Mouse (Mus musculus) splenic B cell, adult 2 months (primary cell): ENCODE measurements around the gene Tmem38b.
"Not testable (repeated sequence)": the region's sequence is repeated elsewhere in the genome, so short reads cannot be mapped to it uniquely, and the experiment has no call there.

Experiments used
- DNase-seq: peaks from one replicate; pipeline ENCODE4 v3.0.0-alpha.2; 2011; ENCODE audit warnings: low read depth, low spot score
- H3K27me3 ChIP-seq: 2 replicates; pipeline ENCODE4 v1.6.1; 2012; ENCODE audit warnings: mild to moderate bottlenecking, low read length, moderate library complexity, mixed read lengths; ENCODE audit not compliant: control insufficient read depth, poor library complexity, insufficient read depth, severe bottlenecking
- H3K36me3 ChIP-seq: 2 replicates; pipeline ENCODE4 v1.6.1; 2012; ENCODE audit warnings: mild to moderate bottlenecking, low read length, moderate library complexity, mixed read lengths; ENCODE audit not compliant: control insufficient read depth, poor library complexity, insufficient read depth, severe bottlenecking

Tmem38b gene

GRCm38 (mm10) chr4:53806428-53806827 is 19.4 kb upstream of the Tmem38b start:
- H3K36me3 ChIP-seq, DNase-seq, H3K27me3 ChIP-seq: not testable (repeated sequence)

GRCm38 (mm10) chr4:53818320-53818719 is 7.5 kb upstream of the Tmem38b start:
- no peak for DNase-seq
- Histone ChIP-seq H3K27me3 (no peaks in the 10 kb centered on the region), H3K36me3 (no peaks in the 10 kb centered on the region)

GRCm38 (mm10) chr4:53823697-53824096 is 2.1 kb upstream of the Tmem38b start:
- Histone ChIP-seq H3K36me3 (no peaks in the 10 kb centered on the region), H3K27me3 (no peaks in the 10 kb centered on the region)
- DNase-seq, result no peak

- Histone ChIP-seq H3K27me3 (no peaks in the 10 kb centered on the region), H3K36me3 (no peaks in the 10 kb centered on the region)
- no peak for DNase-seq
Observed at GRCm38 (mm10) chr4:53824831-53825230, 1.0 kb upstream of the Tmem38b start.

GRCm38 (mm10) chr4:53826641-53827248 is 900 bp downstream of the Tmem38b start:
- Histone ChIP-seq H3K36me3 (no peaks in the 10 kb centered on the region), H3K27me3 (no peaks in the 10 kb centered on the region)
- DNase-seq, result peak; percentile 11

GRCm38 (mm10) chr4:53827869-53828268 is 2.0 kb downstream of the Tmem38b start:
- Histone ChIP-seq H3K27me3 (no peaks in the 10 kb centered on the region), H3K36me3 (no peaks in the 10 kb centered on the region)
- DNase-seq, result no peak

GRCm38 (mm10) chr4:53828914-53829313 is 3.1 kb downstream of the Tmem38b start:
- Histone ChIP-seq H3K36me3 (no peaks in the 10 kb centered on the region), H3K27me3 (no peaks in the 10 kb centered on the region)
- DNase-seq, result no peak

- H3K27me3 ChIP-seq, result no peaks in the 10 kb centered on the region
- DNase-seq, result no peak
- no peaks in the 10 kb centered on the region for H3K36me3 ChIP-seq
Observed at GRCm38 (mm10) chr4:53830016-53830415, 4.2 kb downstream of the Tmem38b start.

GRCm38 (mm10) chr4:53830579-53830978 is 4.7 kb downstream of the Tmem38b start:
- DNase-seq, result no peak
- Histone ChIP-seq H3K27me3 (no peaks in the 10 kb centered on the region), H3K36me3 (no peaks in the 10 kb centered on the region)

- H3K36me3 ChIP-seq, result no peaks in the 10 kb centered on the region
- H3K27me3 ChIP-seq, result no peaks in the 10 kb centered on the region
- no peak for DNase-seq
Observed at GRCm38 (mm10) chr4:53832321-53832720, 6.5 kb downstream of the Tmem38b start.

- no peaks in the 10 kb centered on the region for H3K27me3 ChIP-seq
- DNase-seq, result no peak
- H3K36me3 ChIP-seq, result no peaks in the 10 kb centered on the region
Observed at GRCm38 (mm10) chr4:53836978-53837377, 11.1 kb downstream of the Tmem38b start.

- no peaks in the 10 kb centered on the region for H3K36me3 ChIP-seq
- no peak for DNase-seq
- no peaks in the 10 kb centered on the region for H3K27me3 ChIP-seq
Observed at GRCm38 (mm10) chr4:53840158-53840870, 14.5 kb downstream of the Tmem38b start.

GRCm38 (mm10) chr4:53843553-53843952 is 17.7 kb downstream of the Tmem38b start:
- DNase-seq, result no peak
- H3K27me3 ChIP-seq, result no peaks in the 10 kb centered on the region

GRCm38 (mm10) chr4:53844835-53845619 is 19.2 kb downstream of the Tmem38b start:
- peak; percentile 73 for DNase-seq
- H3K36me3 ChIP-seq, result no peaks in the 10 kb centered on the region
- no peaks in the 10 kb centered on the region for H3K27me3 ChIP-seq

More at GRCm38 (mm10) chr4:53843553-53843952, 17.7 kb downstream of the Tmem38b start:
- H3K36me3 ChIP-seq, result no peaks in the 10 kb centered on the region

GRCm38 (mm10) chr4:53845656-53846055 is 19.8 kb downstream of the Tmem38b start:
- no peak for DNase-seq
- H3K27me3 ChIP-seq, result no peaks in the 10 kb centered on the region

More at GRCm38 (mm10) chr4:53845656-53846055, 19.8 kb downstream of the Tmem38b start:
- no peaks in the 10 kb centered on the region for H3K36me3 ChIP-seq
